Mouse (Mus musculus) midbrain, embryonic 16.5 days (tissue): ENCODE data around the gene Tyk2. TPM values are rescaled to one million over a fixed set of nuclear protein-coding genes. Genes with fewer than 3 reads are reported as not detected.

Experiments
- ATAC-seq: fragments of 200-750 bp; cut with Nextera tagmentation; 2 replicates; pipeline ENCODE4 v1.8.0; 2017; ENCODE audit warnings: moderate TSS enrichment
- H3K27ac ChIP-seq: fragments of 300-500 bp; sonication (generic); 2 replicates; pipeline ENCODE4 v1.5.1; 2014; ENCODE audit warnings: mild to moderate bottlenecking, low read length, mixed read lengths
- H3K27me3 ChIP-seq: fragments of 300-500 bp; sonication (generic); 2 replicates; pipeline ENCODE4 v1.6.1; 2014; ENCODE audit warnings: low read depth, low read length, mixed read lengths; ENCODE audit not compliant: control insufficient read depth, insufficient read depth
- H3K36me3 ChIP-seq: fragments of 300-500 bp; sonication (generic); 2 replicates; pipeline ENCODE4 v1.6.1; 2014; ENCODE audit warnings: mild to moderate bottlenecking, low read length, moderate library complexity, mixed read lengths; ENCODE audit not compliant: control insufficient read depth, insufficient read depth
- H3K4me1 ChIP-seq: fragments of 300-500 bp; sonication (generic); 2 replicates; pipeline ENCODE4 v1.6.1; 2014; ENCODE audit warnings: mild to moderate bottlenecking, low read length, mixed read lengths; ENCODE audit not compliant: control insufficient read depth, insufficient read depth
- H3K4me2 ChIP-seq: fragments of 300-500 bp; sonication (generic); 2 replicates; pipeline ENCODE4 v1.6.1; 2014; ENCODE audit warnings: mild to moderate bottlenecking, low read length, mixed read lengths
- H3K4me3 ChIP-seq: fragments of 300-500 bp; sonication (generic); 2 replicates; pipeline ENCODE4 v1.5.1; 2014; ENCODE audit warnings: low read depth, mild to moderate bottlenecking, low read length, moderate library complexity, mixed read lengths
- H3K9ac ChIP-seq: fragments of 300-500 bp; sonication (generic); 2 replicates; pipeline ENCODE4 v1.6.1; 2014; ENCODE audit warnings: low read depth, low read length, mixed read lengths
- H3K9me3 ChIP-seq: fragments of 300-500 bp; sonication (generic); replicated peaks from 2 replicates; pipeline ENCODE4 v1.6.1; 2014; ENCODE audit warnings: mild to moderate bottlenecking, low read length, mixed read lengths; ENCODE audit not compliant: control insufficient read depth, poor library complexity, severe bottlenecking
- WGBS: fragments of 180-500 bp; shearing (Covaris S2); extraction: QIAGEN DNeasy Blood & Tissue Kit; methylation state at CpG from one replicate; pipeline ENCODE4 v1.1.7; 2014; 5-methylcytosine and 5-hydroxymethylcytosine counted together
- polyA plus RNA-seq: library from polyadenylated mRNA; unstranded; fragments of >200 nt; fragmentation: Nextera tagmentation; extraction: Ambion mirVana; gene quantifications from 2 replicates; pipeline ENCODE4 v1.2.1, GENCODE M21; 2015

Tyk2 gene
- polyA plus RNA-seq, 1 experiment from 2014 or later, result 9.9 TPM

- WGBS, result 3% methylated on average over 24 of the region's 24 CpGs
- H3K36me3 ChIP-seq, result peaks cover 11% of the 10 kb centered on the region
- ATAC-seq, result no peak
- H3K9me3 ChIP-seq, result no peaks in the 10 kb centered on the region
- peak overlapping the region; percentile 81 for H3K9ac ChIP-seq
- H3K27ac ChIP-seq, result peak overlapping the region; percentile 92
- no peaks in the 10 kb centered on the region for H3K27me3 ChIP-seq
- peak overlapping the region; percentile 71 for H3K4me3 ChIP-seq
- peak overlapping the region; percentile 70 for H3K4me2 ChIP-seq
- peaks cover 10% of the 10 kb centered on the region for H3K4me1 ChIP-seq
These were observed 39.9 kb downstream of the Tyk2 start for GRCm38 (mm10) chr9:21090972-21091706.

- H3K9ac ChIP-seq, result peak overlapping the region; percentile 81
- H3K36me3 ChIP-seq, result peaks cover 17% of the 10 kb centered on the region
- H3K4me1 ChIP-seq, result peaks cover 10% of the 10 kb centered on the region
- H3K27ac ChIP-seq, result no peak overlapping the region
- H3K4me2 ChIP-seq, result peak overlapping the region; percentile 70
- H3K27me3 ChIP-seq, result no peaks in the 10 kb centered on the region
- WGBS, result 90% methylated on average over 1 of the region's 1 CpGs
- no peak for ATAC-seq
- H3K4me3 ChIP-seq, result peak overlapping the region; percentile 71
- no peaks in the 10 kb centered on the region for H3K9me3 ChIP-seq
These were observed 40.5 kb downstream of the Tyk2 start for GRCm38 (mm10) chr9:21090537-21090936.

GRCm38 (mm10) chr9:21083324-21083723 lies 47.7 kb downstream of the Tyk2 start:
- Histone ChIP-seq H3K27me3 (no peaks in the 10 kb centered on the region), H3K36me3 (peaks cover 51% of the 10 kb centered on the region), H3K4me1 (no peaks in the 10 kb centered on the region), H3K27ac (no peak overlapping the region), H3K4me3 (no peak overlapping the region), H3K4me2 (no peak overlapping the region), H3K9me3 (no peaks in the 10 kb centered on the region), H3K9ac (no peak overlapping the region)
- 73% methylated on average over 3 of the region's 3 CpGs for WGBS
- ATAC-seq, result no peak

GRCm38 (mm10) chr9:21081127-21081526 lies 49.9 kb downstream of the Tyk2 start:
- H3K27me3 ChIP-seq, result no peaks in the 10 kb centered on the region
- no peak overlapping the region for H3K27ac ChIP-seq
- peaks cover 56% of the 10 kb centered on the region for H3K36me3 ChIP-seq
- H3K4me1 ChIP-seq, result no peaks in the 10 kb centered on the region
- 87% methylated on average over 9 of the region's 9 CpGs for WGBS
- H3K4me2 ChIP-seq, result no peak overlapping the region
- ATAC-seq, result no peak
- H3K9ac ChIP-seq, result no peak overlapping the region
- H3K9me3 ChIP-seq, result no peaks in the 10 kb centered on the region
- H3K4me3 ChIP-seq, result no peak overlapping the region

GRCm38 (mm10) chr9:21075625-21076024 lies 55.4 kb downstream of the Tyk2 start:
- no peak for ATAC-seq
- no peak overlapping the region for H3K27ac ChIP-seq
- no peak overlapping the region for H3K4me3 ChIP-seq
- peaks cover 16% of the 10 kb centered on the region for H3K4me1 ChIP-seq
- H3K9me3 ChIP-seq, result no peaks in the 10 kb centered on the region
- no peak overlapping the region for H3K4me2 ChIP-seq
- no peaks in the 10 kb centered on the region for H3K27me3 ChIP-seq
- H3K9ac ChIP-seq, result no peak overlapping the region
- WGBS, result 89% methylated on average over 3 of the region's 3 CpGs
- H3K36me3 ChIP-seq, result peaks cover 31% of the 10 kb centered on the region

GRCm38 (mm10) chr9:21074173-21074572 lies 56.9 kb downstream of the Tyk2 start:
- 92% methylated on average over 1 of the region's 1 CpGs for WGBS
- H3K36me3 ChIP-seq, result peaks cover 22% of the 10 kb centered on the region
- no peak overlapping the region for H3K4me2 ChIP-seq
- no peaks in the 10 kb centered on the region for H3K27me3 ChIP-seq
- no peaks in the 10 kb centered on the region for H3K9me3 ChIP-seq
- H3K4me3 ChIP-seq, result no peak overlapping the region
- H3K9ac ChIP-seq, result no peak overlapping the region
- no peak for ATAC-seq
- no peak overlapping the region for H3K27ac ChIP-seq
- peaks cover 16% of the 10 kb centered on the region for H3K4me1 ChIP-seq

GRCm38 (mm10) chr9:21073044-21073840 lies 57.8 kb downstream of the Tyk2 start, which contains the start of the genes Gm49373 and Fdx1l:
Gm49373 (minus strand) TSS chr9:21073096.
Fdx1l (minus strand) TSS chr9:21073614.
- Histone ChIP-seq H3K27me3 (no peaks in the 10 kb centered on the region), H3K9ac (peak within 1 kb of the TSS; percentile 91), H3K36me3 (peaks cover 20% of the 10 kb centered on the region), H3K4me3 (peak within 1 kb of the TSS; percentile 93), H3K27ac (peak within 1 kb of the TSS; percentile 70), H3K4me1 (peaks cover 16% of the 10 kb centered on the region), H3K9me3 (no peaks in the 10 kb centered on the region), H3K4me2 (peak within 1 kb of the TSS; percentile 85)
- peak; percentile 94 for ATAC-seq
- 2% methylated on average over 58 of the region's 58 CpGs for WGBS

GRCm38 (mm10) chr9:21072641-21073040 lies 58.4 kb downstream of the Tyk2 start:
- H3K4me2 ChIP-seq, result peak overlapping the region; percentile 85
- ATAC-seq, result 0 out of 2 replicates have a peak, but pooled peaks have one; percentile 15
- H3K27me3 ChIP-seq, result no peaks in the 10 kb centered on the region
- peak overlapping the region; percentile 91 for H3K9ac ChIP-seq
- WGBS, result 15% methylated on average over 4 of the region's 4 CpGs
- H3K27ac ChIP-seq, result no peak overlapping the region
- peak overlapping the region; percentile 93 for H3K4me3 ChIP-seq
- H3K4me1 ChIP-seq, result peaks cover 16% of the 10 kb centered on the region
- peaks cover 21% of the 10 kb centered on the region for H3K36me3 ChIP-seq
- H3K9me3 ChIP-seq, result no peaks in the 10 kb centered on the region
